Mouse (Mus musculus) midbrain, embryonic 15.5 days (tissue): ENCODE measurements at regions not wholly inside any gene's neighbourhood (a gene's known extent, or its start where the extent isn't known, plus 50 kb on each side); places are given as distances from the start of the nearest gene placed in this dataset.

Experiments used
- ATAC-seq: fragments of 200-750 bp; cut with Nextera tagmentation; replicated peaks from 2 replicates; pipeline ENCODE4 v1.8.0; 2017; ENCODE audit warnings: moderate TSS enrichment
- H3K27ac ChIP-seq: fragments of 300-500 bp; sonication (generic); 2 replicates; pipeline ENCODE4 v1.5.1; 2015; ENCODE audit warnings: mild to moderate bottlenecking, inconsistent platforms
- H3K27me3 ChIP-seq: fragments of 300-500 bp; sonication (generic); replicated peaks from 2 replicates; pipeline ENCODE4 v1.6.1; 2015; ENCODE audit warnings: inconsistent platforms
- H3K36me3 ChIP-seq: fragments of 300-500 bp; sonication (generic); replicated peaks from 2 replicates; pipeline ENCODE4 v1.6.1; 2015; ENCODE audit warnings: inconsistent platforms
- H3K4me1 ChIP-seq: fragments of 300-500 bp; sonication (generic); 2 replicates; pipeline ENCODE4 v1.6.1; 2015; ENCODE audit warnings: inconsistent platforms
- H3K4me2 ChIP-seq: fragments of 300-500 bp; sonication (generic); 2 replicates; pipeline ENCODE4 v1.6.1; 2015; ENCODE audit warnings: inconsistent platforms, mild to moderate bottlenecking, moderate library complexity
- H3K4me3 ChIP-seq: fragments of 300-500 bp; sonication (generic); 2 replicates; pipeline ENCODE4 v1.5.1; 2015; ENCODE audit warnings: mild to moderate bottlenecking, inconsistent platforms
- H3K9ac ChIP-seq: fragments of 300-500 bp; sonication (generic); 2 replicates; pipeline ENCODE4 v1.6.1; 2015; ENCODE audit warnings: mild to moderate bottlenecking, inconsistent platforms
- H3K9me3 ChIP-seq: fragments of 300-500 bp; sonication (generic); 2 replicates; pipeline ENCODE4 v1.6.1; 2016; ENCODE audit warnings: inconsistent platforms
- WGBS: fragments of 180-500 bp; shearing (Covaris S2); methylation state at CpG from one replicate; pipeline ENCODE4 v1.1.7; 2015; ENCODE audit warnings: mixed read lengths; 5-methylcytosine and 5-hydroxymethylcytosine counted together

DNA sequence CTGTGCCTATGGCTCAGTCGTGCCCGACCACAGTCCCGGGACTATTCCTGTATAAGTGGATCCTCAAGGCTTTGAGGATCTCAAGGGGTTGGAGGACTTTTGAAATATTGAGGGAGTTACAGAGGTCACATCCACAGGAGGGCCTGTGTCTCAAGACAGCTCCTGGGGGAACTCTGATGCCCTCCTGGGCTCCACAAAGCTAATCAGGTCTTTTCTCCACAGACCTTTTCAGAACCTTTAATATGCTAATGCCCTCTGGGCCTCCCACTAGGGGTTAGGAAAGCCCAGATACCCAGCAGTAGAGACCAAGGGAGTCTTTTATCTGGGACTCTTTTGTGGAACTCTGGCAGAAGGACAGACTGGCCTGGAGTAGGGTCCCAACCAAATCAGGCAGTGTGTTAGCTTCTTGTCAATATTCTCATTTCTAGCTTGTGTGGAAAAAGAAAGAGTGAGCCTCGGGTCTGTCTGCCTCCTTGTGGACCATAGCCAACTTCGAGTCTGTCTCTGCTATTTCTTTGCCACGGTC lies 107.4 kb upstream of the Gm26897 start:
- Histone ChIP-seq H3K4me3 (no peak overlapping the region), H3K27ac (no peak overlapping the region), H3K4me1 (peaks cover 1% of the 10 kb centered on the region), H3K27me3 (no peaks in the 10 kb centered on the region), H3K9ac (no peak overlapping the region), H3K36me3 (no peaks in the 10 kb centered on the region), H3K9me3 (no peaks in the 10 kb centered on the region), H3K4me2 (no peak overlapping the region)
- 11% methylated on average over 6 of the region's 6 CpGs for WGBS
- no peak for ATAC-seq

DNA sequence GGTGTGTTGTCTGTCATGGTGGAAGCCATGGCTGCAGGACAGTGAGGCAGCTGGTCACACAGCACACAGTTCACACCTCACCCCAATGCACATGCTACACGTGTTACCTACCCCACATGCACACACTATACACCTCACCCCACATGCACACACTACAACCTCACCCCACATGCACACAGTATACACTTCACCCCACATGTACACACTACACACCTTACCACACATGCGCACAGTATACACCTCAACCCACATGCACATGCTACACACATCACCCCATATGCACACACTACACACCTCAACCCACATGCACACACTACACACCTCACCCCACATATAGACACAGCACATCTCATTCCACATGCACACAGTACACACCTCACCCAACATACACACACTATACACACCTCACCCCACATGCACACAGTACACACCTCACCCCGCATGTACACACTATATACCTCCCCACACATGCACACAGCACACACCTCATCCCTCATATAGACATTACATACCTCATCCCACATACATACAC lies 103.3 kb upstream of the Gm26897 start:
- 96% methylated on average over 3 of the region's 3 CpGs for WGBS

DNA sequence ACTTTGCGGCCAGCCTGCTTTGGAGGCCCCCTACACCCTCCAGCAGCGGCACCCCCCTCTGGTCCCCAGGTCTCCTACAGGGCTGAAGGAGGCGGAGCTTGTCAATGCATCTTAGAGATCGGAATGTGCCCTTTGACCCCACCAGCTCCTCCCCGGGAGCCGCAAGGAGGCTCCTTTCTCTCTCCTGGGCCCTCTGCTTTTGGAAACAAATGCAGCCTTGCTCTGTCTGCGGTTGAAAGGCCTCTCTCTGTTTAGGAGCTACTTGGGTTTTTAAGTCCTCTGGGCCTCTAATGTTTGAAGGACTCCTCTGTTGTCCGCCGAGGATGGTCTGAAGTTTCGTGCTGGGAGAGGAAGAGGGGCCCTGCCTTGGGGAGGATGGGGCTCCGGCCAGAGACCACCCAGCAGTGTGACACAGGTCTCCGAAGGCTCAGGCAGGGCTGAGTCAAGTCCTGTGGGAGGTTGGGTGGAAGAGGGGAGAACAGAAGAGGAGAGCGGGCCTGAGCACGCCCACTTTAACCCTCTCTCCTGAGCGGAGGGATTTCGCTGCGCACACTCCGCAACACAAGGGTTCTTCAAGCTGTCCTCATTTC lies 102.1 kb upstream of the Gm26897 start:
- H3K36me3 ChIP-seq, result no peaks in the 10 kb centered on the region
- H3K27me3 ChIP-seq, result no peaks in the 10 kb centered on the region
- no peaks in the 10 kb centered on the region for H3K9me3 ChIP-seq
- no peak overlapping the region for H3K4me3 ChIP-seq
- no peak for ATAC-seq
- H3K4me1 ChIP-seq, result peaks cover 9% of the 10 kb centered on the region
- no peak overlapping the region for H3K27ac ChIP-seq
- no peak overlapping the region for H3K9ac ChIP-seq
- 14% methylated on average over 18 of the region's 18 CpGs for WGBS
- H3K4me2 ChIP-seq, result no peak overlapping the region

More for the DNA sequence above, 103.3 kb upstream of the Gm26897 start:
- no peaks in the 10 kb centered on the region for H3K36me3 ChIP-seq
- peaks cover 9% of the 10 kb centered on the region for H3K4me1 ChIP-seq
- no peak overlapping the region for H3K4me2 ChIP-seq
- H3K4me3 ChIP-seq, result no peak overlapping the region
- no peaks in the 10 kb centered on the region for H3K9me3 ChIP-seq
- ATAC-seq, result 0 out of 2 replicates have a peak, but pooled peaks have one; percentile 29
- H3K27me3 ChIP-seq, result no peaks in the 10 kb centered on the region
- no peak overlapping the region for H3K27ac ChIP-seq
- H3K9ac ChIP-seq, result no peak overlapping the region

DNA sequence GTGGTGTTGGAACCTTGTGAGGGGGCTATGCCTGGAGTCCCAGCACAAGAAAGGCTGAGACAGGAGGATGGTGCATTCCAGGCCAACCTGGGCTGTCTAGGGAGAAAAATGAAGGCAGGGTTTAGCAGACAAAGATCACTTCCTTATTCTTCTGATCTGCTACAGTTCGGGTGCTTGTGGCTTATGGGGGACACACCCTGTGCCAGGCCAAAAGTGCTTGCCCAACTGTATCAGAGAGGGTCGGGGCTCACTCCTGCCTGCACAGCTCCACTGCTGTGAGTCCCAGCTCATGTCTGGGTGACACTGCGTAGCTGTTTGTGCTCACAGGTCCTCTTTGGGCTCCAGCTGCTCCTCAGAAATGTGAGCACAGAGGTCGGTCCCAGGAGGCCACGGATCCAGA lies 98.6 kb upstream of the Gm26897 start:
- no peak for ATAC-seq
- no peak overlapping the region for H3K4me3 ChIP-seq
- H3K36me3 ChIP-seq, result no peaks in the 10 kb centered on the region
- no peaks in the 10 kb centered on the region for H3K27me3 ChIP-seq
- WGBS, result 79% methylated on average over 5 of the region's 5 CpGs
- no peak overlapping the region for H3K27ac ChIP-seq
- no peaks in the 10 kb centered on the region for H3K9me3 ChIP-seq
- H3K4me2 ChIP-seq, result no peak overlapping the region
- no peak overlapping the region for H3K9ac ChIP-seq
- peaks cover 18% of the 10 kb centered on the region for H3K4me1 ChIP-seq

DNA sequence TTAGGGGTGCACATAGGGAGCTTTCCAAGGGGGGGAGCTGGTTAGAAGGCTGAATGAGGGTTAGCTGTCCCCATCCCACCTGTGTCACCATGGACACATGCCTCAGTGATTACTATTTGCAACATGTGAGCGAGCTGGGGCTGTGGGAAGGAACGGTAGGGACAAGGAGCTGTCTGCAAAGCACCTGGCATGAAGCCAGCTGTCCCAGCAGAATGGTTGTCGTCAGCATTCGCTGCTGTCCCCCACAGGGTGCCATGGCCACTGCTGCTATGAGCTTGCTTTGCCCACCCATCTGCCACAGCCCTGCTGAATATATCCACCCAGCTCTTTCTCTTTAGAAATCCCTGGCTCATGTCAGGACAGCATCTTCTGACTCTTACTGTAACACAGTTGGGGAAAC lies 96.8 kb upstream of the Gm26897 start:
- Histone ChIP-seq H3K4me1 (peaks cover 16% of the 10 kb centered on the region), H3K27ac (no peak overlapping the region), H3K36me3 (no peaks in the 10 kb centered on the region), H3K27me3 (no peaks in the 10 kb centered on the region), H3K4me3 (no peak overlapping the region), H3K9me3 (no peaks in the 10 kb centered on the region), H3K9ac (no peak overlapping the region), H3K4me2 (no peak overlapping the region)
- 12% methylated on average over 4 of the region's 4 CpGs for WGBS
- ATAC-seq, result no peak

DNA sequence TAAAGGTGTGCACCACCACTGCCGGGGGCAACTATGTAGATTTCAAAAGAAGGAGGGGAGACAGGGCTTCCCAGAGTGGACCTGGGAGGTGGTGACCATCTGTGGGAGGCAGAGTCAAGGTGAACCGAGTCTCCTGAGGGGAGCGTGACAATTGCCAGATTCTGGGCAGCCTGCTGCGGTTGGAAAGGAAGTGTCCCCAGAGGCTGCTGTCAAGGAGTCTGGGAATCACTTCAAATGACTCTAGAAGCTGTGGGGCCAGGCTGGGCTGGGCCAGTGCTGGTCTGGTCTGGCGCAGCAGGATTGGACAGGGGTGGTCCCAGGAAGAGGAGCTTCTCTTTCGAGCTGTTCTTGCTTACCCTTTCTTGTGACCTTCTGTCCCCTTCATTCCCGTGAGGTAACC lies 95.4 kb upstream of the Gm26897 start:
- ATAC-seq, result no peak
- Histone ChIP-seq H3K4me1 (peaks cover 15% of the 10 kb centered on the region), H3K4me2 (no peak overlapping the region), H3K36me3 (no peaks in the 10 kb centered on the region), H3K27me3 (no peaks in the 10 kb centered on the region), H3K9ac (no peak overlapping the region), H3K9me3 (no peaks in the 10 kb centered on the region), H3K4me3 (no peak overlapping the region), H3K27ac (no peak overlapping the region)
- WGBS, result 77% methylated on average over 7 of the region's 7 CpGs

DNA sequence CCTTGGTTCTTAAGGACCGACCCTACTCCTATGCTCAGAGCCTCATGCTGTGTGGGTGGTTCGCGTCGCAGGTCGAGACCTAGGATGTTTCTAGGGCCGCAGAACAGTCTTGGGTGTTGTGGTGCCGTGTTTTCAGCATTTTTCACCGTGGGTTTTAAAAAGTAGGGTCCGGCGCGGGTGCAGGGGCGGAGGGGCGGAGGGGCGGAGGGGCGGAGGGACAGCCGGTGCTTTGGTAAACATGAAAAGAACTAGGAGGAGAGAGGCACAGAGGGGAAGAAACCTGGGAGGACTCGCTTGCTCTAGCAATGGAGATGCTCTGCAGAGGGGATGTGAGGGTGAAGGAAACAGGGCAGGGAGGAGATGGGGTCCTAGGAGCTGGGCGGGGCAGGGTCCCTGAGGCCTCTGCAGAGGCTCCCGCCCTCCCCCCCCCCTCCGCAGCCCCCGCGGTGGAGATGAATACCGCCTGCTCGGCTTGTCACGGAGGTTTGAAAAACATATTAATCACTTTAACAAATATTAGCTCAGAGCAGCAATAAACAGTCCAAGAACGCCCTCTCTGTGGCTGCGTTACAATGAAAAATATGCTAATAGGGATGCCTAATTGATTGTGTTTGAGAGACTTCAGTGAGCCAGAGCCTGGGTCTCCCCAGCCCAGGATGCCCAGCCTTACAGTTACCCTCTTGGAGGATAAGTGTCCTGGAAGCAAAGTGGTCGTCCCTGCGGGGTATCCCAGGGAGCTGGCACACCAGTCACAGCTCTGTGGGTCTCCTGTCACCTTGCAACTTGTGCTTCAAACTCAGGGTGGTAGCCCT lies 94.0 kb upstream of the Gm26897 start:
- 4% methylated on average over 29 of the region's 29 CpGs for WGBS
- Histone ChIP-seq H3K4me3 (no peak overlapping the region), H3K9me3 (no peaks in the 10 kb centered on the region), H3K27me3 (no peaks in the 10 kb centered on the region), H3K4me1 (peaks cover 15% of the 10 kb centered on the region), H3K27ac (no peak overlapping the region), H3K36me3 (no peaks in the 10 kb centered on the region), H3K4me2 (peak overlapping the region; percentile 25; the same call in 1 of the 2 replicates), H3K9ac (no peak overlapping the region)
- no peak for ATAC-seq

DNA sequence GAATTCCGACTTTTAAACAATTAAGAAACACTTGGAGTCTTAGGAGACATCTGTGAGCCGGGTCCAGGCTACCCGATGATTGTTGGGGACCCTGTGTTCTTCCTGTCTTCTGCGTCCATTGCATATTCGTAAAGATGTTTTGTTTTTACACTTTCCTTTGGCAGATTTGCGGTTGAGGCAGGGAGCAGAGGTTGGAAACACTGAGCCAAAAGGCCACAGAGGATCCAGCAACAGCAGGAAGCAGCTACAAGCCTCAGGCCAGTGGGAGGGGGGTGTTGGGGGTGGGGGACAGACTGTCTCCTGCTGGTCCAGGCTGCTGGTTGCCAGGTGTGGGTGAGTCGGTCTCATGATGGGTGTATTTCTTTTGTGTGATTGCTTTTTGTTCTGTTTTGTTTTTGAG lies 92.7 kb upstream of the Gm26897 start:
- Histone ChIP-seq H3K27ac (no peak overlapping the region), H3K4me2 (no peak overlapping the region), H3K36me3 (no peaks in the 10 kb centered on the region), H3K9ac (no peak overlapping the region), H3K9me3 (no peaks in the 10 kb centered on the region), H3K4me3 (no peak overlapping the region), H3K27me3 (no peaks in the 10 kb centered on the region), H3K4me1 (peaks cover 15% of the 10 kb centered on the region)
- WGBS, result 58% methylated on average over 7 of the region's 7 CpGs
- ATAC-seq, result no peak

DNA sequence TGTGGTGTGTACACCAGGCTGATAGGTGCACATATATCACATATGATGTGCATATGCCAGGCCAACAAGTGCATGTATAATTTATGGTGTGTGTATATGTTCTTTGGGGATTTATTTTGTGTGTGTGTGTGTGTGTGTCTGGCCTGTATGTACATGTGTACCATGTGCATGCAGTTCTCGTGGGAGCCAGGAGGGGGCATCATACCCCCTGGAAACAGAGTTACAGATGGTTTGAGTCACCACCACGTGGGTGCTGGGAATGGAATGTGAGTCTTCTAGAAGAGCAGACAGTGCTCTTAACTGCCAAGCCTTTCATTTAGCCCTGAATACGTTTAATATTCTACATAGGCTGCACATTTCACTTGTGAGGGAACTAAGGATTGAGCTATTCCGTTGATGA lies 92.0 kb upstream of the Gm26897 start:
- Histone ChIP-seq H3K4me1 (peaks cover 15% of the 10 kb centered on the region), H3K9me3 (no peaks in the 10 kb centered on the region), H3K9ac (no peak overlapping the region), H3K4me2 (no peak overlapping the region), H3K4me3 (no peak overlapping the region), H3K27me3 (no peaks in the 10 kb centered on the region), H3K36me3 (no peaks in the 10 kb centered on the region), H3K27ac (no peak overlapping the region)
- 87% methylated on average over 4 of the region's 4 CpGs for WGBS
- no peak for ATAC-seq

DNA sequence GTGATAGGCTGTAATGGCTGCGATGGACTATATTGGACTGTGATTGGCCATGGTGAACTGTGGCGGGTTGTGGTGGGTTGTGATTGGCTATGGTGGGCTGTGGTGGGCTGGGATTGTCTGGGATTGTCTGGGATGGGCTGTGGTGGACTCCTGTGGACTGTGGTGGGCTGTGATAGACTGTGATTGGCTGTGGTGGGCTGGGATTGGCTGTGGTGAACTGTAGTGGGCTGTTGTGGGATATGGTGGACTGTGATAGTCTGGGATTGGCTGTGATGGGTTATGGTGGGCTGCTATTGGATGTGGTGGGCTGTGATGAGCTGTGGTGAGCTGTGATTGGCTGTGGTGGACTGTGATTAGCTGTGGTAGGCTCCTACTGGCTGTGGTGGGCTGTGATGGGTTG lies 89.6 kb upstream of the Gm26897 start:
- 94% methylated on average over 2 of the region's 2 CpGs for WGBS
- no peaks in the 10 kb centered on the region for H3K27me3 ChIP-seq
- no peak overlapping the region for H3K27ac ChIP-seq
- H3K4me2 ChIP-seq, result no peak overlapping the region
- H3K9me3 ChIP-seq, result no peaks in the 10 kb centered on the region
- H3K4me1 ChIP-seq, result peaks cover 31% of the 10 kb centered on the region
- no peak overlapping the region for H3K9ac ChIP-seq
- H3K4me3 ChIP-seq, result no peak overlapping the region
- no peaks in the 10 kb centered on the region for H3K36me3 ChIP-seq
- peak; percentile 44; the same call in 1 of the 2 replicates for ATAC-seq

DNA sequence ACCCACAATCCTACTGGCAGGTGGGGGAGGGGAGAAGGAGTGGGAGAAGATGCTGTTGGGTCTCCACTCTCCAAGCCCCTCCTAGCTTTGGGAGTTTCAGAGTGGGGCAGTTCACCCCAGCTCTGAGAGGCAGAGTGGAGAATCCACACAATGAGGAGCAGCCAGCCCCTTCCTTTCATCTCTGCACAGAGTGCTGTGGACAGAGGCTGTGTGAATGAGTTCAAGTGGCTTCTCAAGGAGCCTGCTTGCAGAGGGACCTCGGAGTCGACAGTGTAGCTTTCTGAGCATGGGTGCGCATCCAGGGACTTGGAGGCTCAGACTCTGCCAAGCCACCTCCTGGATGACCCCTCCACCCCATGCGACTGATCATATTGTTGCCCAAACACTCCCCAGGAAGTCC lies 88.9 kb upstream of the Gm26897 start:
- Histone ChIP-seq H3K27me3 (no peaks in the 10 kb centered on the region), H3K4me2 (no peak overlapping the region), H3K4me1 (peaks cover 30% of the 10 kb centered on the region), H3K4me3 (no peak overlapping the region), H3K9me3 (no peaks in the 10 kb centered on the region), H3K9ac (no peak overlapping the region), H3K36me3 (no peaks in the 10 kb centered on the region), H3K27ac (no peak overlapping the region)
- WGBS, result 52% methylated on average over 4 of the region's 4 CpGs
- ATAC-seq, result no peak

DNA sequence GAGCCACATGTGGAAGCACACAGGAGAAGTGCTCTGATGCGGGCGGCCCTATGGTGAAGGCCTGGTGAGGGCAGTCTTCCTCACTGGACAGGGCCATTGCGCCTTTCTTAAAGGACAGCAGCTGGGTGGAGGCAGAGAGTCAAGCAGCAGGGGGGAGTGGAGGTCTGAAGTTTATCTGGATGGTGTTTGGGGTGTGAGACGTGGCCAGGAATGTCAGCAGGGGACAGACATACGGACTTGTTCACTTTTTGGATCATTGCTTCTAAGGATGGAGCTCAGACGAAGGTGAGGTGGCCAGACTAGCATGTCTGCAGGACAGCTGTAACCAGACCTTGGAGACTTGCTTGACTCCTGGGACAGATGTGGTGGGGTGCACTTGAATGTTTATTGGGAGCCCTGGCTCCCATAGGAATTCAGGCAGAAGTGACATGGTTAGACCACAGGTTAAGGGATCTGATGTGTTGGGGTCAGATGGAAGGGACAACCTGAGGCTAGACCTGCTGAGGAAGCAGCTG lies 86.0 kb upstream of the Gm26897 start:
- 88% methylated on average over 6 of the region's 6 CpGs for WGBS
- Histone ChIP-seq H3K4me2 (no peak overlapping the region), H3K4me3 (no peak overlapping the region), H3K27ac (no peak overlapping the region), H3K9ac (no peak overlapping the region), H3K4me1 (peaks cover 29% of the 10 kb centered on the region), H3K9me3 (no peaks in the 10 kb centered on the region), H3K36me3 (no peaks in the 10 kb centered on the region), H3K27me3 (no peaks in the 10 kb centered on the region)
- ATAC-seq, result no peak
